12 mouse cellular contexts compared by ENCODE assay signal in the genomic region with DNA sequence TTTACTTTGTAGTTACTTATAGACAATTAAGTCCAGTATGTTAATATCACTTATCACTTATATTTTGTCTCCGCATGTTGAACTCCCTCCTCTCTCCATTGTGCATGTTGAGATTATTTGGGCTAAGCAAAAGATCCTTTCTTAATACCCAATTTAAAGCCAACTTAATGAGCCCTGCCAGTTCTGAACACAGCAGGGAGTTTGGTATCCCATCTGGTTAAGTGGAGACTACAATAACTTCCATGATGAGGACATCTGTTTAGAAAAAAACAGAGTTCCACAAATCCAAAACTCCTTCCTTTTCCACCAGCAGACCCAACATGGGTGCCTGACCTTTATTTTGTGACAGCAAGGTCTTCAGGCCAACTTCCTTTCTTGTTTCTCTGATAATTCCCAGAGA.
"Had no signal": no experiment of that assay in that cellular context is flagged by ENCODE, and none has a peak within 500 bp of the region (broad histone marks: within the 10 kb centered on the region; RNA-seq: fewer than 3 reads in every experiment).

No protein-coding gene starts in this region.

- H3K36me3 ChIP-seq: liver, embryonic 13.5 days; midbrain, embryonic 15.5 days; neural tube, embryonic 12.5 days; neural tube, embryonic 15.5 days had no signal

- H3K4me1 ChIP-seq: liver, embryonic 13.5 days; midbrain, embryonic 15.5 days; neural tube, embryonic 12.5 days; neural tube, embryonic 15.5 days had no signal

- H3K4me3 ChIP-seq: liver, embryonic 13.5 days; midbrain, embryonic 15.5 days; neural tube, embryonic 12.5 days; neural tube, embryonic 15.5 days had no signal

- H3K4me2 ChIP-seq: liver, embryonic 13.5 days; midbrain, embryonic 11.5 days; midbrain, embryonic 15.5 days; neural tube, embryonic 12.5 days; neural tube, embryonic 15.5 days had no signal

- H3K27ac ChIP-seq: liver, embryonic 13.5 days; midbrain, embryonic 15.5 days; neural tube, embryonic 12.5 days; neural tube, embryonic 15.5 days had no signal

- H3K27me3 ChIP-seq: liver, embryonic 13.5 days; midbrain, embryonic 15.5 days; neural tube, embryonic 12.5 days; neural tube, embryonic 15.5 days had no signal

- H3K9me3 ChIP-seq: liver, embryonic 13.5 days; midbrain, embryonic 15.5 days; neural tube, embryonic 12.5 days; neural tube, embryonic 15.5 days had no signal

- ATAC-seq: midbrain, embryonic 15.5 days had no signal

- DNase-seq: kidney, postnatal 14 days; kidney, postnatal 4 days; liver, embryonic 13.5 days; lung, adult 2 months; lung, postnatal 14 days; lung, postnatal 4 days; thymus, adult 18-20 months; thymus, postnatal 36 days had no signal

- H3K9ac ChIP-seq: liver, embryonic 13.5 days; midbrain, embryonic 15.5 days; neural tube, embryonic 12.5 days; neural tube, embryonic 15.5 days had no signal
